Mouse (Mus musculus) testis, postnatal 14 days (tissue): ENCODE measurements around the gene Atox1.

ENCODE experiments used
- DNase-seq: peaks from one replicate; pipeline ENCODE4 v3.0.0; 2021; ENCODE audit warnings: low spot score

The Atox1 gene

GRCm38 (mm10) chr11:55461019-55461645 lies at the start of gene Atox1:
Gene Atox1 (minus strand): TSS chr11:55461239.
- peak; percentile 93 for DNase-seq

- no peak for DNase-seq
These were observed 44.4 kb upstream of the Atox1 start for GRCm38 (mm10) chr11:55505485-55505884.

- DNase-seq, result no peak
These were observed 41.8 kb upstream of the Atox1 start for GRCm38 (mm10) chr11:55502886-55503285.

GRCm38 (mm10) chr11:55501955-55502531 lies 41.0 kb upstream of the Atox1 start:
- DNase-seq, result peak; percentile 17

GRCm38 (mm10) chr11:55497885-55498284 lies 36.8 kb upstream of the Atox1 start:
- DNase-seq, result no peak

- no peak for DNase-seq
These were observed 35.1 kb upstream of the Atox1 start for GRCm38 (mm10) chr11:55496158-55496557.

- no peak for DNase-seq
These were observed 24.4 kb upstream of the Atox1 start for GRCm38 (mm10) chr11:55485443-55485842.

- DNase-seq, result no peak
These were observed 12.2 kb upstream of the Atox1 start for GRCm38 (mm10) chr11:55473219-55473618.

- no peak for DNase-seq
These were observed 10.4 kb upstream of the Atox1 start for GRCm38 (mm10) chr11:55471467-55471866.

GRCm38 (mm10) chr11:55470761-55471160 lies 9.7 kb upstream of the Atox1 start:
- DNase-seq, result no peak

GRCm38 (mm10) chr11:55469923-55470691 lies 9.1 kb upstream of the Atox1 start:
- DNase-seq, result no peak

- DNase-seq, result peak; percentile 100
These were observed 8.2 kb upstream of the Atox1 start, which contains the start of gene G3bp1 for GRCm38 (mm10) chr11:55469048-55469843. Gene G3bp1 (plus strand): TSS chr11:55469685.

- DNase-seq, result no peak
These were observed 7.6 kb upstream of the Atox1 start for GRCm38 (mm10) chr11:55468611-55469047.

- DNase-seq, result peak; percentile 55
These were observed 7.0 kb upstream of the Atox1 start for GRCm38 (mm10) chr11:55468012-55468411.

- DNase-seq, result no peak
These were observed 4.1 kb upstream of the Atox1 start for GRCm38 (mm10) chr11:55465177-55465576.

- DNase-seq, result no peak
These were observed 3.7 kb upstream of the Atox1 start for GRCm38 (mm10) chr11:55464707-55465106.

GRCm38 (mm10) chr11:55462149-55462548 lies 1.1 kb upstream of the Atox1 start:
- no peak for DNase-seq

GRCm38 (mm10) chr11:55460559-55461018 lies 450 bp downstream of the Atox1 start:
- DNase-seq, result peak; percentile 27

GRCm38 (mm10) chr11:55459850-55460558 lies 1.0 kb downstream of the Atox1 start:
- DNase-seq, result no peak

- DNase-seq, result no peak
These were observed 2.5 kb downstream of the Atox1 start for GRCm38 (mm10) chr11:55458501-55458900.

- DNase-seq, result no peak
These were observed 5.9 kb downstream of the Atox1 start for GRCm38 (mm10) chr11:55455166-55455565.
